Mouse (Mus musculus) Patski (cell line): ENCODE results near the gene Gm20826. TPM values are rescaled to one million over a fixed set of nuclear protein-coding genes. Genes with fewer than 3 reads are reported as not detected.
"Not testable (repeated sequence)": the region's sequence is repeated elsewhere in the genome, so short reads cannot be mapped to it uniquely, and the experiment has no call there.

ENCODE experiments used
- ATAC-seq: fragments of 100-300 bp; one replicate; pipeline ENCODE4 v1.8.0; 2021
- CTCF ChIA-PET: fragments of 350-600 bp; sonication (Branson Sonifier 250); formaldehyde crosslinking; loops from one replicate; lab custom pipeline; 2022; ENCODE audit warnings: inconsistent platforms; lab: Charles Lee
- POLR2A ChIA-PET: fragments of 350-600 bp; sonication (Branson Sonifier 250); formaldehyde crosslinking; loops from one replicate; lab custom pipeline; 2022; ENCODE audit warnings: antibody characterized with exemption, inconsistent platforms; lab: Charles Lee
- DNase-seq: peaks from one replicate; pipeline ENCODE4 v3.0.0-alpha.2; 2011; ENCODE audit warnings: low read depth, low spot score
- H3K27me3 ChIP-seq: fragments of 371-371 bp; one replicate; pipeline ENCODE4 v1.5.1; 2021
- in situ Hi-C: fragments of 300-500 bp; cut with MboI; formaldehyde crosslinking; loops from 3 replicates; pipeline ENCODE4 v1.11.1; 2018; ENCODE audit warnings: low pct_unique_long_range_greater_than_20kb, mixed read lengths
- polyA plus RNA-seq: library from polyadenylated mRNA; unstranded; gene quantifications from one replicate; pipeline ENCODE4 v1.2.3, GENCODE M21; 2021

Gene Gm20826
- polyA plus RNA-seq: 0.01 TPM

- DNase-seq, ATAC-seq, POLR2A ChIA-PET, CTCF ChIA-PET, in situ Hi-C loops, H3K27me3 ChIP-seq: not testable (repeated sequence)
Observed at GRCm38 (mm10) chrY:7638389-7638788, at the start of gene Gm20826. Gene Gm20826, minus strand, starts transcription at chrY:7638489.

Other genes with a start within 250 kb of the Gm20826 start
- gene Gm21788, start 233.5 kb downstream of the Gm20826 start, polyA plus RNA-seq: not detected
- not detected for gene Gm28576, start 84.5 kb upstream of the Gm20826 start, polyA plus RNA-seq